Mouse (Mus musculus): ENCODE data around the gene Sugp1.

DNA sequence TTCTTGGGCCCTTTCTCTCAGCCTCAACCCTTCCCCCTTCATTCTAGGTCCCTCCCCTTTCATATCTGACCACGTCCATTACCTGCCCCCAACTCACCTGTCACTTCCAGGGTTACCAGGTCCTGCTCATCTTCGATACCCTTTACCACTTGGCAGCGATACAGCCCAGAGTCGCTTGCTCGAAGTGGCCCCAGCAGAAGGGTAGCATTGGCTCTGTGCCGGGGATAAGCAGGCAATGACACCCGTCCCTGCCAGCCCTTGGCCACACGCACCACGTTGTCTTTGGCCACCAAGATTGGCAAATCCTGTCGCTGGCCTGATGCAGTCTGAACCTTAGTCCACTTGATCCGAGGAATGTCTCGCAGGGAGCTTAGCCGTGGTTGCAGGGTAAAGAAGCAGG, 72.3 kb downstream of the Sugp1 start:
- no peak for TF ChIP-seq CTCF (IDR thresholded peaks at IDR 0.05; ENCODE audit: borderline replicate concordance, extremely low read depth, insufficient read depth, insufficient read length)
- TF ChIP-seq POLR2A (IDR thresholded peaks at IDR 0.05; ENCODE audit: borderline replicate concordance, extremely low read depth, insufficient read depth, insufficient read length, poor library complexity, severe bottlenecking) = no peak

Measured in brain, embryonic 14.5 days (tissue).